Mouse (Mus musculus) CD4-positive, CD25-positive, alpha-beta regulatory T cell, adult 4 months (primary cell): Measurements from ENCODE around the gene 1700020A23Rik. TPM values are rescaled to one million over a fixed set of nuclear protein-coding genes. Genes with fewer than 3 reads are reported as not detected.

Source experiments
- ATAC-seq: one replicate; pipeline ENCODE4 v1.8.0; 2017
- polyA plus RNA-seq, 2 experiments: library from polyadenylated mRNA; unstranded; fragments of 100-300 nt; shearing (Covaris generic); gene quantifications; one replicate each; pipeline ENCODE4 v1.2.1; 2017

Gene 1700020A23Rik
- polyA plus RNA-seq, 2 experiments from 2014 or later = not detected

DNA sequence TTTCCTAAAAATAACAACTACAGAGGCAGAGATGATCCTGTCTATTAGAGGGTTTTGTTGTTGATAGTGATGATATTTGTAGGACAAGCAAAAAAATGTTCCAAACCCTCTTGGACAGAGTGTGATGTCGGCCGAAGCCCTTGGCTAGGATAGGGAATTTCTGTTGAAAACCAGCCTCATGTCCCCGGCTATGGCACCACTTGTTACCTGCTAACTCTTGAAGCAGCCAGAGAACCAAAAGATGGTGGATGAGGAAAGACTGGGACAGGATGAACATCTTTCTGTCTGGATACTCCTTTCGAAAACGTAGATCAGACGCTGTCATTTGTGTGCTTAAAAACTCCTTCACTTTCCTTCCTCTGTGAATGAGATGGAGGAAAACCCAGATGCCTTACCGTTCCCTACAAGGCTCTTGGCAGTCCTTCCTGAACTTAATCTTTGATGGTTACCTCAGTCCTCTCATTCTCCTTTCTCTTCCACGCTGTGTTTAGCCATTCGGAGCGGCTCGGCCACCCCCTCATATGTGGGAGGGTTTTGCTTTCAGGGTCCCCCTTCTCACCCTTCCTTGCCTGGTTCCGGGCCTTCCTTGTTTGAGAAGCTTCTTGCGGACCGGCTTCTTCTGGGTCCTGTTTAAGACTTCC is 46.1 kb downstream of the 1700020A23Rik start:
- no peak for ATAC-seq

DNA sequence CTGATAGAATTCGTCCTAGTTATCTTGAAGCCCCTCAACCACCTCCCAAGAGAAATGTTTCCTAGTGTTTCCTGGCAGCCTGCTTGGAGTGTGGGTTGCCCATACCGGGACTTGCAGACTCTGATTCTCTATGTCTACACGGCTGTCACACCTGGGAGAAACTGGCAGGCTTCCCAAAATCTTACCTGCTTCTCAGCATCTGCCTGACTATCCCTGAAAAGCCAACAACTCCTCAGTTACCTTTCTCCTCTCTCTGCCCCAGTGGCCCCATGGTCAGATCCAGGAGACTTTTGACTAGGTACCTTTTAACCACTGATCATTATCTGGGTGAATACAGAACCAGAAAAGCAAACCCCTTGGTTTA is 46.6 kb downstream of the 1700020A23Rik start:
- no peak for ATAC-seq

DNA sequence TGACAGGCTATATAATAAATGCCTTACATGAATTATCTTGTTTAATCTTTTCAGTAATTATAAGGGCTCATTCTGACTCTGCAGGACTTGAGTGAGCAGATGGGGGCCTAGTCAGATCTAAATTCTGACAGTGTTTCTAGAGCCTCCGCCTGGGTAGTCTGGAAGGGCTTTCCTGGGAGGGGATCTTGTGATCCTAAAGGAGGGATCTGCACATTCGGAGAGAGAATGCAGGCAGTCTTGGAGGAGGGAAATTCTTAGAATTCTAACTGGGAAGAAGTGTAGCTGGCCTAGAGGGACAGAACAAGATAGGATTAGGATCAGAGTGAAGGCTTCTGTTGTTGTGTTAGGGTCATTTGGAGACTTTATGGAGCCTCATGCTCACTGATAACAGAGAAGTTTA is 47.2 kb downstream of the 1700020A23Rik start:
- ATAC-seq = no peak

- ATAC-seq = no peak
Observed at GRCm38 (mm10) chr2:130453421-130453820, 48.4 kb downstream of the 1700020A23Rik start.

- ATAC-seq = no peak
Observed at GRCm38 (mm10) chr2:130454748-130455370, 49.8 kb downstream of the 1700020A23Rik start.

Other genes starting within 250 kb of the 1700020A23Rik start
- 100 to 1,000 TPM; 292 to 325 TPM for gene Snrpb, start 225.9 kb upstream of the 1700020A23Rik start, polyA plus RNA-seq
- not detected for gene Tmc2, start 210.1 kb upstream of the 1700020A23Rik start, polyA plus RNA-seq
- gene Nop56, start 130.8 kb upstream of the 1700020A23Rik start, polyA plus RNA-seq = 100 to 1,000 TPM; 390 to 407 TPM
- 100 to 1,000 TPM; 142 to 200 TPM for gene Idh3b, start 120.7 kb upstream of the 1700020A23Rik start, polyA plus RNA-seq
- gene Ebf4, start 110.1 kb upstream of the 1700020A23Rik start, polyA plus RNA-seq = not detected
- gene Cpxm1, start 7.7 kb upstream of the 1700020A23Rik start, polyA plus RNA-seq = under 1 TPM in 1 of 2 experiments, not detected in 1; 0.48 TPM
- not detected for gene Gm28372, start within 50 bp of the 1700020A23Rik start, polyA plus RNA-seq
- gene Tmem239, start 1.2 kb downstream of the 1700020A23Rik start, polyA plus RNA-seq = not detected
- 100 to 1,000 TPM; 243 to 271 TPM for gene Vps16, start 19.1 kb downstream of the 1700020A23Rik start, polyA plus RNA-seq
- gene Pced1a, start 19.4 kb downstream of the 1700020A23Rik start, polyA plus RNA-seq = 10 to 100 TPM; 10.1 to 17.8 TPM
- gene Ptpra, start 45.0 kb downstream of the 1700020A23Rik start, polyA plus RNA-seq = 10 to 100 TPM; 62.5 to 63.1 TPM
- gene Mrps26, start 158.5 kb downstream of the 1700020A23Rik start, polyA plus RNA-seq = 10 to 100 TPM; 22.9 to 28.7 TPM
- not detected for gene Oxt, start 170.9 kb downstream of the 1700020A23Rik start, polyA plus RNA-seq
- gene Avp, start 177.3 kb downstream of the 1700020A23Rik start, polyA plus RNA-seq = not detected
- 10 to 100 TPM; 12.0 to 12.5 TPM for gene Fastkd5, start 224.8 kb downstream of the 1700020A23Rik start, polyA plus RNA-seq
- 10 to 100 TPM in 1 of 2 experiments, 1 to 10 TPM in 1; 8.4 to 14.8 TPM for gene Ubox5, start 224.8 kb downstream of the 1700020A23Rik start, polyA plus RNA-seq
- gene Lzts3, start 237.5 kb downstream of the 1700020A23Rik start, polyA plus RNA-seq = under 1 TPM; 0.15 to 0.35 TPM